Mouse (Mus musculus) olfactory bulb, adult 2 months (tissue): ENCODE data around the gene Trim2. TPM values are rescaled to one million over a fixed set of nuclear protein-coding genes. Genes with fewer than 3 reads are reported as not detected.

ENCODE experiments used
- H3K27ac ChIP-seq: fragments of 200-500 bp; 2 replicates; pipeline ENCODE4 v1.5.1; 2012; ENCODE audit warnings: low read depth, low read length; ENCODE audit not compliant: insufficient read depth
- H3K4me1 ChIP-seq: fragments of 200-500 bp; 2 replicates; pipeline ENCODE4 v1.6.1; 2012; ENCODE audit warnings: low read length; ENCODE audit not compliant: control insufficient read depth, insufficient read depth
- H3K4me3 ChIP-seq: fragments of 200-500 bp; 2 replicates; pipeline ENCODE4 v1.5.1; 2012; ENCODE audit warnings: mild to moderate bottlenecking, low read depth, low read length, moderate library complexity; ENCODE audit not compliant: insufficient read depth
- CTCF ChIP-seq: fragments of 200-500 bp; IDR thresholded peaks from 2 replicates; pipeline ENCODE4 v1.5.1; 2012; ENCODE audit warnings: low read depth, mild to moderate bottlenecking, low read length, moderate library complexity; ENCODE audit not compliant: insufficient read depth
- POLR2A ChIP-seq: fragments of 200-500 bp; IDR thresholded peaks from 2 replicates; pipeline ENCODE4 v1.6.1; 2012; ENCODE audit warnings: mild to moderate bottlenecking, low read depth, low read length, moderate library complexity; ENCODE audit not compliant: insufficient read depth
- WGBS: fragments of 180-500 bp; shearing (Covaris S2); methylation state at CpG from one replicate; pipeline ENCODE4 v1.1.7; 2018; 5-methylcytosine and 5-hydroxymethylcytosine counted together
- polyA plus RNA-seq: library from polyadenylated mRNA; stranded (reverse); fragments of >200 nt; gene quantifications from 2 replicates; pipeline ENCODE4 v1.2.4, GENCODE M21; 2012; ENCODE audit warnings: low replicate concordance; ENCODE audit not compliant: missing spikeins, insufficient read depth, insufficient read length

Trim2 gene
- polyA plus RNA-seq, 1 experiment: not detected

DNA sequence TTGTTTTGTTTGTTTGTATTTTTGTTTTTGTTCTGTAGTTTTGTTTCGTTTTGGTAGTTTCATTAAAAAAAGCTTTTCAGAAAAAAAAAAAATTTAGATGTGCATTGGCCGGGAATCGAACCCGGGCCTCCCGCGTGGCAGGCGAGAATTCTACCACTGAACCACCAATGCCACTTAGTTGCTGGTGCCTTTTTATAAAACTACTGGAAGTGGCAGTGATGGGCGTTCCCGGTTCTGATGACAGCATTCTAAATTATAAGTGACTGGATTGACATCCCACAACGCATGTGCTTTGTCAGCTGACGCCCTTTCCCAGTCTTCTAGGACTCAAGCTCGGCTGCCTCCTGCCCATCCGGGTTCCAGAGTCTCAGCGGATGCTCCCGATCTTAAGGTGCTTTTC is 77.8 kb downstream of the Trim2 start:
- WGBS: 16% methylated on average over 15 of the region's 15 CpGs
- H3K27ac ChIP-seq: 0 out of 2 replicates have a peak overlapping the region, but pooled peaks have one; percentile 12
- no peak for TF ChIP-seq POLR2A
- TF ChIP-seq CTCF: no peak
- H3K4me1 ChIP-seq: peaks cover 19% of the 10 kb centered on the region
- no peak overlapping the region for H3K4me3 ChIP-seq

DNA sequence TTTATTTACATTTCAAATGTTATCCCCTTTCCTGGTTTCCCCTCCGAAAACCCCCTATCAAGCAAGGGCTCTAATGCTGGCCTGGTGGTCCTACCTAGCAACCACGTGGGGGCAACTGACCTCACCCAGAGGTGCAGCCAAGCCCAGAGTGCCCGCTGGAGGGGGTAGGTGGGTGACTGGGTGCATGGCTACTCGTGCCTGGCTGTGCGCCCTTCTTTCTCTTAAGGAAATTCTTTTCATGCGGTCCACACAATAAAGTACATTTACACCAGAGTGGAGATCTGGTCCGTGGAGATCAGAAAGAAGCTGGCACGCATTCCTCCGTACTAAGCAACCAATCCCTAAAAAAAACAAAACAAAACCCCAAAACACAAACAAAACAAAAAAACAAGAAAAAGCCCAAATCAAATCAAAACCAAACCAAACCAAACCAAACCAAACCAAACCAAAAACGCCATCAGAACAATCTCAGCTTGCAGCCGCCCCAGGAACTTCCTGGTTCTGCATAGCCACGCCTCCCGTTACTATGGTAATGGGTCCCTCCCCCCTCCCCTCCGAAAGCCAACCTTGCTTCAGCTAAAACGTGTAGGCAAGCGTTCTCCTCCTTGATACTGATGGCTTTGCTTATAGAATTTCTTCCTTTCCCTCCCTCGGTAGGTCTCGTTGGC is 78.3 kb downstream of the Trim2 start:
- no peak for TF ChIP-seq POLR2A
- no peak for TF ChIP-seq CTCF
- WGBS: 2% methylated on average over 18 of the region's 18 CpGs
- Histone ChIP-seq H3K27ac (no peak overlapping the region), H3K4me1 (peaks cover 19% of the 10 kb centered on the region), H3K4me3 (peak overlapping the region; percentile 34)

DNA sequence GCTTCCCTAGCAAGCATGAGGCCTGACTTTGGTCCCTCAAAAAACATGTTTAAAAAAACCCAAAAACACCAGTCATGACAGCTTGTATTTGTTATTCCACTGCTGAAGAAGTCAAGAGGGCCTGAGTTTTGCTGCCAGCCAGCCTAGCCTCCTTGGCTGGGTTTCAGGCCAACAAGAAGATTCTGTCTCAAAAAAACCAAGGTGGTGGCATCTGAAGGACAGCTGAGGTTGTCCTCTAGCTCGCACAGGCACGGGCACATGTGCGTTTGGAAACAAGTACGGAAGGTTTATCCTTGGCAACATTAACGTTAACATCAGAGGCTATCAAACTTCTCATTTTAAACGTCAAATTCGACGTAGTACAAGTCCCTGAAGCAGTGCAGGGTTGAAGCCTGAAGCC is 79.0 kb downstream of the Trim2 start:
- no peak overlapping the region for H3K4me3 ChIP-seq
- peaks cover 19% of the 10 kb centered on the region for H3K4me1 ChIP-seq
- 32% methylated on average over 8 of the region's 8 CpGs for WGBS
- H3K27ac ChIP-seq: no peak overlapping the region
- TF ChIP-seq POLR2A (no peak), CTCF (no peak)

DNA sequence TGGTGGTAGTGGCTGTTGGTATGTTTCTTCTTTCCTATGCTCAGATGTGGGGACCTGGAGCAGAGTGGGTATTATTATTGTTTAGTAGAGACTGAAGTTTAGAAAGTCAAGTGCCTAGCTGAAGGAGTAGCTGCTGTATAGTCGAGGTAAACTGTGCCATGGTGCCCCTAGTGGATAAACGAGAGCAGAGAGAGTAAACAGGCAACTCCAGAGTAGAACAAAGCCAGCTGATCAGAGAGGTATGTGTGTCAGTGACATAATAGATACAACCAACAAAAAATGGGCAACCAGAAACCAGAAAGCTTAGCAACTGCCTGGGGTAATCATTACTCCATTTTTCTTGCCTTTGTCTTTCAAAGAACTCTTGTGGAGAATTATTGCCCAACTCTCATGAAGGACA is 81.7 kb downstream of the Trim2 start:
- Histone ChIP-seq H3K27ac (no peak overlapping the region), H3K4me3 (no peak overlapping the region), H3K4me1 (peaks cover 11% of the 10 kb centered on the region)
- 14% methylated on average over 2 of the region's 2 CpGs for WGBS
- TF ChIP-seq POLR2A (no peak), CTCF (no peak)

DNA sequence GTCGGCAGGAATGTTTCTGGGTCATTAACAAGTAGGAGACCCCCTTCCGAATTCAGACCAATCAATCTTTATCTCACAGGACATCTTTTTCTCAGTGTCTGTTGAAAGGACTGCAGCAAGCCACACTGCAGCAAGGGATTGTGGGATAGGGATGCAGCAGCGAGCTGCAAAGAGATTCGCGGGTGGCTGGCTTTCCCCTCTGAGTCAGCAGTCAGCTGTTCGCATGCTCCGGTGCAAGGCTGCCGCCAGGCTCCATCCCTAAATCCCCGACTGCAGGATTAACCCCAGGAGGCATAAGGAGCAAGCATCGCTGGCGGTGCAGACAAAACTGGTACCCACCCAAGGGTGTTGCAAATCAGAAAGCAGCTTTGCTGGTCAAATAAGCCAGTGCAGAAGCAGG is 85.9 kb downstream of the Trim2 start:
- TF ChIP-seq POLR2A: no peak
- TF ChIP-seq CTCF: no peak
- peak overlapping the region; percentile 67 for H3K4me3 ChIP-seq
- H3K27ac ChIP-seq: peak overlapping the region; percentile 35
- H3K4me1 ChIP-seq: peaks cover 22% of the 10 kb centered on the region
- WGBS: 0% methylated on average over 11 of the region's 11 CpGs

DNA sequence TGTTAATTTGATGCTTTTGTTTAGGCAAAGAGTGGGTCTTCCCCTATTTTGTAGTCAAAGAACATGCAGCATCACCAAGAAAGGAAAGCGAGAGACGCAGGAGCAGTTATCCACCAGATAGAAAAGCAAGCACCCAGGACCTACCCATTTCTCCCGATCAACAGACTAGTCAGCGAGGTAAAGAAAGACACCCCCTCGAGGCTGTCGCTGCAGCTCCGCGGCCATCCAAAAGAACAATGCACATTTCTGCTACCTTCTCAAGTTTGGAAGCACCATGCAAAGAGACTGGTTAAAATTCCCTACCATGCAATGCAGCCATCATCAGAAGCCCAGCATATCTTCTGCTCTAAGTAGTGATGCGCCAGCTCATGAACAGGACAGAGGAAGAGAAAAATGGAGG is 86.4 kb downstream of the Trim2 start:
- peak overlapping the region; percentile 35 for H3K27ac ChIP-seq
- H3K4me3 ChIP-seq: peak overlapping the region; percentile 67
- WGBS: under 1% methylated on average over 9 of the region's 9 CpGs
- H3K4me1 ChIP-seq: peaks cover 24% of the 10 kb centered on the region
- no peak for TF ChIP-seq CTCF
- TF ChIP-seq POLR2A: no peak

DNA sequence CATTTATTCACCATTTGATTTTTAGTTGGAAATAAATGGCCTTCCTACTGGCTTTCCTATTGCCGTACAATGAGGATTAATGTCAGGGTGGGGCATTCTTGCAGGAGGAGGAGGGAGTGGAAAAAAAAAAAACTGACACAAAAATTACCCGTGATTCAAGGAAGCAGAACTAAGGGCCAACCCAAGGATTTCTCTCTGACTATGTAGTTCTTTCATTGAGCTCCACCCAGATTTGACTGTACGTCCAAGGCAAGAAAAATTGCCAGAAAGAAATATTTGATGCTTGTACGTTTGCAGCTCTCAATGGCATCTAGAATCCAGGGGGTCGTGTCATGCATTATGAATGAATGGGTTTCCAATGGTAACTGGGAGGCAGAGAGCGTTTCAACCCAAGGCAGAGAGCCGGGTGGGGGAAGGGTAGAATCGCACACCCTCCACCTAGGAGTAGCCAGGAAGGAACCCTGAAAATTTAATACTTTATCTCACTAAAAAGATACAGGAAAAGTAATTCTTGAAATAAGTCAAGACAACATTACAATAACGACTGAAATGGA is 86.9 kb downstream of the Trim2 start:
- H3K4me1 ChIP-seq: peaks cover 29% of the 10 kb centered on the region
- 5% methylated on average over 9 of the region's 9 CpGs for WGBS
- H3K4me3 ChIP-seq: peak overlapping the region; percentile 35
- no peak for TF ChIP-seq POLR2A
- TF ChIP-seq CTCF: no peak
- 0 out of 2 replicates have a peak overlapping the region, but pooled peaks have one; percentile 4 for H3K27ac ChIP-seq

DNA sequence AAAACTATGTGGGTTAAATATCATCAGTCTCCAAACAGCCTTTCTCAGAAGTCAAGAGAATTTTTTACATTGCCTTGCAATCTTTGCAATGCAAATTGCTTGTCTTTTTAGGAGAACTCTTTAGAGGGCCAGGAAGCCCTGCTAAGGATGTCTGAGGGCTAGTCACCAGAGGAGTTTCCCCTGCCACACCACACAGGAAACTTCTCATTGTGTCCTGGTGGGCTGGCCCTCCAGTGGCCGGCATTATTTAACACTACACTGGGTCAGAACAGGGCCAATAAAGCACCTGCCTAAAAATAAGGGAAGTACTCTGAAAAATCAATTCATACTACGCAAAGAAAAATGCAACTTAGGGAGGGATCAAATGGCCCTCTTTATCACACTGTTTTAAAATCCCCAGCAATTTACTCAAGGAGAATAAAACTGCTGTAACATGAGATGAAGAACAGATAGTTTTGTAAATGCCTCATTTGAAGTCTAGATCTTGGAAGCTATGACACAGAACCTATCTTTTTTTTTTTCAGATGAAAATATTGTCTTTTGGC is 87.4 kb downstream of the Trim2 start:
- Histone ChIP-seq H3K4me1 (peaks cover 35% of the 10 kb centered on the region), H3K4me3 (peak overlapping the region; percentile 33), H3K27ac (no peak overlapping the region)
- WGBS: 14% methylated on average over 2 of the region's 2 CpGs
- TF ChIP-seq POLR2A: no peak
- no peak for TF ChIP-seq CTCF

DNA sequence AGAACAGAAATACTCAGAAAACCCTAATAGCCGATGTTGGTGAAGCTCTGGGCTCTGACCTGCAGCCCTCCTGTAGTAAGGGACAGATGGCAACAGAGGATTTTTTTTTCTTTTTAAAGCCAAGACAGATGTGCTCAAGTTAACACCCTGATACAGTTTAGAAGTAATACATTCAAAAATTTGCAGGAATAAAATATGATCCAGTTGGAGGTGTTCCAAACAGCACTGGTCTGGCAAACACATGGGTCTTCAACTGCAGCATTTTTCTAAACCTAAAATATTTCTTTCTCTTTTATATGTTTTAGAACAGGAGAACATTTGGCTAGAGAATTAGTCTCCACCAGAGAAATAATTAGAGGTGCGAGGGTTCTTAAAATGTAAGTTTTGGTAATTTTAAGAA is 88.2 kb downstream of the Trim2 start:
- H3K27ac ChIP-seq: no peak overlapping the region
- TF ChIP-seq CTCF: no peak
- TF ChIP-seq POLR2A: no peak
- WGBS: 48% methylated on average over 2 of the region's 2 CpGs
- no peak overlapping the region for H3K4me3 ChIP-seq
- H3K4me1 ChIP-seq: peaks cover 38% of the 10 kb centered on the region
